Comparison of ENCODE assay signal across 22 mouse cellular contexts in the genomic region with DNA sequence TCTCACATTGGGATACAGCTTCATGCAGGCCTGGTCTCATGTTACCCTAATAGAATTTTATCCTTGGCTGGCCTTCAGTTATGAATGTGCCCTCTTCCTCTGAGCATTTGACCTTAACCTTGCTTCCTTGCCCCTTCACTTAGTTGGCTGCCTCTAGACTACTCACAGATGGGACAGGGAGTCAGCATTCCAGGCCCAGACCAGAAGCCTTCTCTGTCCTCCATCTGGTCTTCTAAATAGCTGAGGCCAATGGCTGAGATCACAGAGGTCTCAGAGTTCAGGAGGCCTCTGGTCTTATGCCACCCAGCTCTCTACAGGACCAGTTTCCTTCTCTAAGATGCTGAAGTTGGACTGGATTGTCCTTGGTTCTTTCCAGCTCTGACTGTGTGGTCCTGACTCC. TPM values are rescaled to one million over a fixed set of nuclear protein-coding genes. Genes with fewer than 3 reads are reported as not detected.
DNase-seq lines count a peak whose midpoint lies in the region; ATAC-seq and TF ChIP-seq lines count a peak whose summit lies in the region.
"Had no signal": no experiment of that assay in that cellular context is flagged by ENCODE, and none has a peak within 500 bp of the region (broad histone marks: within the 10 kb centered on the region; RNA-seq: fewer than 3 reads in every experiment).

No protein-coding gene starts in this region.

- TF ChIP-seq POLR2A in heart, adult 2 months (IDR thresholded peaks at IDR 0.05; ENCODE audit: insufficient read depth, low read depth, low read length): no peak

- H3K9ac ChIP-seq in heart, adult 2 months (ENCODE audit: low read depth, low read length): no peak overlapping the region
- H3K9ac ChIP-seq in heart, embryonic 12.5 days: no peak overlapping the region
- no peak overlapping the region for H3K9ac ChIP-seq in kidney, embryonic 15.5 days
- H3K9ac ChIP-seq: hindbrain, embryonic 12.5 days; limb, embryonic 12.5 days; liver, embryonic 14.5 days; lung, embryonic 15.5 days; neural tube, embryonic 15.5 days had no signal

- peak; percentile 45 for DNase-seq in adrenal gland, adult 2 months
- DNase-seq in adrenal gland, postnatal 14 days: no peak
- peak in 1 of 2 experiments; percentile 45 for DNase-seq in heart, adult 2 months
- DNase-seq in kidney, postnatal 14 days: peak; percentile 32
- DNase-seq in lung, postnatal 36 days: peak; percentile 52
- DNase-seq in lung, postnatal 14 days: no peak
- DNase-seq: adrenal gland, adult 8-10 months; cerebellum, adult 11-12 months; gastrocnemius, postnatal 10 days; spleen, adult 18-20 months; thymus, adult 18-20 months; thymus, postnatal 4 days had no signal

- H3K4me1 ChIP-seq in heart, adult 2 months (ENCODE audit: control insufficient read depth, insufficient read depth, low read length): peaks cover 3% of the 10 kb centered on the region; the same call in 1 of the 2 replicates
- no peaks in the 10 kb centered on the region for H3K4me1 ChIP-seq in heart, embryonic 12.5 days (replicated peaks)
- peaks cover 22% of the 10 kb centered on the region for H3K4me1 ChIP-seq in kidney, embryonic 15.5 days

- H3K9me3 ChIP-seq in heart, embryonic 12.5 days (replicated peaks): no peaks in the 10 kb centered on the region
- H3K9me3 ChIP-seq in kidney, embryonic 15.5 days (replicated peaks): no peaks in the 10 kb centered on the region
- H3K9me3 ChIP-seq: embryonic facial prominence, embryonic 10.5 days; hindbrain, embryonic 12.5 days; limb, embryonic 12.5 days; lung, embryonic 15.5 days; neural tube, embryonic 15.5 days had no signal

- no peak for TF ChIP-seq CTCF in heart, adult 2 months (IDR thresholded peaks at IDR 0.05)

- H3K36me3 ChIP-seq in heart, adult 2 months (ENCODE audit: control insufficient read depth, insufficient read depth, low read length): 0 out of 2 replicates have a peak, but pooled peaks cover 2% of the 10 kb centered on the region
- H3K36me3 ChIP-seq in heart, embryonic 12.5 days: peaks cover 39% of the 10 kb centered on the region
- H3K36me3 ChIP-seq in kidney, embryonic 15.5 days: peaks cover 41% of the 10 kb centered on the region

- H3K79me2 ChIP-seq in heart, adult 2 months (replicated peaks; ENCODE audit: control insufficient read depth, insufficient read depth, low read length): no peaks in the 10 kb centered on the region

- no peaks in the 10 kb centered on the region for H3K27me3 ChIP-seq in heart, adult 2 months (ENCODE audit: control insufficient read depth, insufficient read depth, low read length)
- no peaks in the 10 kb centered on the region for H3K27me3 ChIP-seq in heart, embryonic 12.5 days (replicated peaks)
- no peaks in the 10 kb centered on the region for H3K27me3 ChIP-seq in kidney, embryonic 15.5 days
- H3K27me3 ChIP-seq: hindbrain, embryonic 12.5 days; limb, embryonic 12.5 days; lung, embryonic 15.5 days; neural tube, embryonic 15.5 days had no signal

- ATAC-seq in heart, embryonic 12.5 days (ENCODE audit: insufficient number of reproducible peaks, low FRiP score): no peak
- ATAC-seq in kidney, embryonic 15.5 days (replicated peaks; ENCODE audit: low FRiP score): no peak
- ATAC-seq: inflammation-experienced regulatory T-cells, adult 6 months; midbrain, embryonic 16.5 days had no signal

- H3K4me2 ChIP-seq in heart, embryonic 12.5 days: no peak overlapping the region
- H3K4me2 ChIP-seq in kidney, embryonic 15.5 days: no peak overlapping the region
- H3K4me2 ChIP-seq: hindbrain, embryonic 12.5 days; limb, embryonic 12.5 days; lung, embryonic 15.5 days; neural tube, embryonic 15.5 days had no signal

- no peak overlapping the region; the same call in 1 of the 2 replicates for H3K27ac ChIP-seq in heart, adult 2 months
- no peak overlapping the region for H3K27ac ChIP-seq in heart, embryonic 12.5 days (ENCODE audit: poor library complexity, severe bottlenecking)
- no peak overlapping the region for H3K27ac ChIP-seq in kidney, embryonic 15.5 days
- H3K27ac ChIP-seq: embryonic facial prominence, embryonic 10.5 days; hindbrain, embryonic 12.5 days; limb, embryonic 12.5 days; liver, embryonic 14.5 days; lung, embryonic 15.5 days; neural tube, embryonic 15.5 days had no signal

- TF ChIP-seq EP300 in heart, adult 2 months (IDR thresholded peaks at IDR 0.05; ENCODE audit: insufficient read depth, low read depth, low read length): 0 out of 2 replicates have a peak, but pooled peaks have one; percentile 21

- no peak overlapping the region for H3K4me3 ChIP-seq in heart, adult 2 months
- no peak overlapping the region for H3K4me3 ChIP-seq in heart, embryonic 12.5 days
- H3K4me3 ChIP-seq in kidney, embryonic 15.5 days (replicated peaks): no peak overlapping the region
- H3K4me3 ChIP-seq: embryonic facial prominence, embryonic 10.5 days; hindbrain, embryonic 12.5 days; limb, embryonic 12.5 days; lung, embryonic 15.5 days; neural tube, embryonic 15.5 days had no signal

- intact Hi-C loops in heart, adult 2 months (cut with DNase I): no loop called here

RNA-seq across cellular contexts. Expression of a gene that starts 41.7 kb away (rescaled TPM):
- 10 to 100 TPM; 29.8 to 37.5 TPM for total RNA-seq in adrenal gland, adult 2 months (2021)
- polyA plus RNA-seq in adrenal gland, adult 2 months (2012; rRNA removed): 40.9 and 47.0 TPM in 2 replicates
- 25.0 and 25.8 TPM in 2 replicates for total RNA-seq in adrenal gland, postnatal 14 days (2021)
- 10 to 100 TPM; 15.7 to 15.8 TPM for total RNA-seq in heart, adult 2 months (2021)
- polyA plus RNA-seq in heart, adult 2 months (2012; rRNA removed): 24.9 and 27.0 TPM in 2 replicates
- polyA plus RNA-seq in heart, embryonic 12.5 days (2016; fragmentation: Nextera tagmentation; extraction: Ambion mirVana): 23.8 and 24.1 TPM in 2 replicates
- 22.2 and 23.3 TPM in 2 replicates for polyA plus RNA-seq in kidney, embryonic 15.5 days (2015; fragmentation: Nextera tagmentation; extraction: Ambion mirVana)

Comparison
In these comparisons a context has a peak if more than half of its experiments do, and no peak if none do; other contexts are left out.
1. DNase-seq: peak in adrenal gland, adult 2 months (single experiment), kidney, postnatal 14 days (single experiment) and lung, postnatal 36 days (single experiment); none in adrenal gland, postnatal 14 days (single experiment) and lung, postnatal 14 days (single experiment).